Mouse (Mus musculus) embryo, embryonic 9.5 days (tissue): ENCODE results near the gene Maml3.

ENCODE experiments used
- DNase-seq: peaks from one replicate; pipeline ENCODE4 v3.0.0-alpha.2; 2017; ENCODE audit errors: extremely low spot score

Maml3 gene

DNA sequence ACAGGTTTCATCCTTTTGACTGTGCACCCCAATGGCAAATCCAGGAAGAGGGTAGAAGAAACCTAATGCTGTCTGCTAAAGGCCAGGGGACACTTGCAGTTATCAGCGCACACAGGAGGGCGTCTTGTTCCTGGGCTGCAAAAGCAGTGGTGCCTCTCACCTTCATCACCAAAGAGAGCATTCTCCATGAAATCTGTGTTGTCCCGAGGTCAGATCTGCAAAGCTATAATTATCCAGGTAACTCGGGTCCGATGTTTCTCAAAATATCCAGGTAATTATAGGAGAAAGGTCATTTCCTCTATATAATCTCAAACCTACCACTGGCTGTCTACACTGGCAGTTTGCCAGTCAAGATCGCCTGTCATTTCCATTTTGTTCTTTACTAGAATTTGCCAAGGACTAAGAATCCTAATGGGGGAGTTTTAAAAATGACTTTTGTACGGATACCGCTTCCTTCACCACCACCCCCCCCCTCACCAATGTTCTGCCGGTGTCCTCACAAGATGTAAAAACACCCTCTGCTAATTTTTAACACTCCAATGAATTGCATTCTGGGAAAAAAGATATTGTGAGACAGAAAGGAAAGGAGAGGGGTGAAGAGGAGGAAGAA, 98.0 kb downstream of the Maml3 start:
- no peak for DNase-seq

DNA sequence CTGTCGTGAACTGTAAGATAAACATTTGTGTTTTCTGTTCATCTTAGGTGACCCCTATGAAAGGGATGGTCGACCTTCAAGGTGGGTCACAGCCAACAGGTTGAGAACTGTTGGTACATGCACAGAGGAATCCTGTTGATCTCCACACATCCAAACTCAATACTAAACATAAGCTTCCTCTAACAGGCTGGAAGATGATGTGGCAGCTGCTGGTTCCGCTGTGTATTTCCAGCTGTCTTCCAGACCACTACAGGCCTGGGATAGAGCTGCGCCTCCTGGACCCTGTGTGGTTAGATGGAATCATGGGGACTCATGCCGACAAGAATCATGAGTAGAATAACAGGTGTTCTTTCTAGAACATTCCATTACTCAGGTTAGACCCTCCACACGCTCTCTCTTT, 101.2 kb downstream of the Maml3 start:
- DNase-seq = no peak

DNA sequence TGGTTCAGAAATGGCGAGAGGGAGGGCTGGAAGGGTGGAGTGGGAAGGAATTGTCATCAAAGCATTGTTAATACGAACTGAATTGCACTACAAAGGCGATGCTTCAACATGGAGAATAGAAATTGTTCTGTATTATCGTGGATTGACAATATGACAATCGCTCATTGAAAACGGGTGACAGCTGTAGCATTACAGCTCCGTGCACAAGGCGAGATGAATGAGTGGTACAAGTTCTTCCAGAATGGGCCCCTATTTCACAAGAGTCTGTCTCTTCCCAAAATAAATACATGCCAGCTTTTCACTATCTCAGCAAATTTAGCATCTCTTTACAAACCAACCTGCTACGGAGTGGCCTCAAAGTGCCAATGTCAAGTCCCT, 103.4 kb downstream of the Maml3 start:
- DNase-seq = no peak

DNA sequence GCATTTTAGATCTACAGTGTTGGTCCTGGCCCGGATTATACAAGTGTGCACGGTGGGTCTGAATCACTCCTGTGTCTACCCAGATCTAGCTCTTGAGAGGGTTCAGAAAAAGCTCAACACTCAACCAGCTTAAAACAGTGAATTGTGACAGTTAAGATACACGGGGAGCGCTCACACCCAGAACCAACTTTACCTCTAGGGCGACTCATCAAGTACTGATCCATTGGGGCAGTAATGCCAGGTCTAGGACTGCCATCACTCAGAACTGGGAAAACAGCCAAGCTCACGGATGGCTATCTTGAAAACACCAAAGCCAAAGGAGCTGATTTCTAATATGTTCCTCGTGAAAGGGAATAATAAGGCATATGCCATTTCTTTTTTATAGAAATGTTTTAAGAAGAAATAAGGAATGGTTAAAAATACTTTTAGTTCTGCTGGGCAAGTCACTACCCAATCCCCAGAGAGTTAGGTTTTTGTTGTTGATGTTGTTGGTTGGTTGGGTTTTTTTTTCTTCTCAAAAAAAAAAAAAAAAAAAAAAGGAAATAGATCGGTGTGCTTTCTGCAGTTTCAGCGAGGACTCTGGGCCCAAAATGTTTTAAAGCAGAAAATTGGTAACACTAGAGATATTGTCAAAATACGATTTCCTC, 103.9 kb downstream of the Maml3 start:
- DNase-seq = no peak

DNA sequence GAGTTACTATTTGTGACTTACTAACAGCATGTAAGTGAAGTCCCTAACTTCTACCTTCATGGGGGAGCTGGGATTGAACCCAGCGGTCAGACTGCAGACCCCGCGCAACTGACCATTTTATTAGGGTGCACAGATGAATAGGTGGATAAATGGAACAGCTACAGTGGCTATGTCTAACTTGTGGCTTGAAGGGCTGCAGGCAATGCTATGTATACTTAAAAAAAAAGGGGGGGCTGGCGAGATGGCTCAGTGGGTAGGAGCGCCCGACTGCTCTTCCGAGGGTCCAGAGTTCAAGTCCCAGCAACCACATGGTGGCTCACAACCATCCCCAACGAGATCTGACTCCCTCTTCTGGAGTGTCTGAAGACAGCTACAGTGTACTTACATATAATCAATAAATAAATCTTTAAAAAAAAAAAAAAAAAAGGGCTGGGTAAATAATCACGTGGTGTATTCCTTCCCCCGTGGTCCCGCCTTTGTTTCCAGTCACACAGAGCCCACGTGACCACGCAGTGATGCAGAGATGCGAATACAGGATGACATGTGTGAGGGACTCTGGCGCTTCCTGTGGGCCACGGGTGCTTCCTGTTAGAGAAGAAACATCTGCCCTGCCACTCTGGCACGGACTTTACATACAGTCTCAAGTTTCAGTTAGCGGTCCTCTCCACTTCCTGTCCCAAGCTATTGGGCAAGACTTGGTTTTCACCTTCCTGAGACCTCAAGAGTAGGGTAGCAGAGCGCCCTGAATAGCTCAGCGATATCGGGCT, 105.0 kb downstream of the Maml3 start:
- DNase-seq = no peak

DNA sequence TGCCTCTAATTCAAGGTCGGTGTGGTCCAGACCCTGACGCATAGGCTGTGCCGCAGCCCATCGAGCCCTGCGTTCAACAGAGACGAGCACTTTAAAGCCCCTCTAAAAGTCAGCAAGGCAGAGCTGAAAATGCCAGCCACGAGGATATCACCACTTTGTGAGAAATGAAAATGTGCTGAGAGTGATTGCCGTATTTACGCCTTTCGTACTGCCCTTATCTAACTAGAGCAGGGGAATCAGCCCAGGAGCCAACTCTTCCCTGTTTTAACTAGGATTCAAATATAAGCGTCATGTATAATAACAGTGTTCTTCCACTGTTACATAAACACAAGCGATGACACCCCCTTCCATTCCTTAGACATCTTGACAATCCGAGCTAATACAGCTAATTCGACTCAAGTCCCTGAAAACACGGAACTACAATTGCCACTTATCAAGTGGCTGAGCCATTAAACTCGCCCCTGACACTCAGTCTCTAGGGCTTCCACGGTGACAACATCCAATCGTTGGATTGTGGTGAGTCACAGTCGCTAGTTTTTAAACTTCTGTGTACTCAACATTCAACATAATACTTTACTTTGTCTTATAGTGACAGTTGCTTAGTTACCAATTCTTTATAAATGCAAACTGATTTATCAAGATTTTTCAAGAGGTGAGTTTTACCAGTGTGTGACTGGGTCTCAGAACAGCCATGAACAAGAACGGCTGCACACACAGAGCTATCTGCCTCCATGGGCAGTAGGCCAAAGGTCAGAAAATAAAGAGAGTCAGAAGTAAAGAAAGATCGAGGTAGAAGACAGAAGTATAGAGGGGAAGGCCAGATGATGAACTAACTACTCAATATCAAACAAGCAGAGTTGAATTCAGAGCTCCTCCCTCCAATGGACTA, 106.1 kb downstream of the Maml3 start:
- no peak for DNase-seq

DNA sequence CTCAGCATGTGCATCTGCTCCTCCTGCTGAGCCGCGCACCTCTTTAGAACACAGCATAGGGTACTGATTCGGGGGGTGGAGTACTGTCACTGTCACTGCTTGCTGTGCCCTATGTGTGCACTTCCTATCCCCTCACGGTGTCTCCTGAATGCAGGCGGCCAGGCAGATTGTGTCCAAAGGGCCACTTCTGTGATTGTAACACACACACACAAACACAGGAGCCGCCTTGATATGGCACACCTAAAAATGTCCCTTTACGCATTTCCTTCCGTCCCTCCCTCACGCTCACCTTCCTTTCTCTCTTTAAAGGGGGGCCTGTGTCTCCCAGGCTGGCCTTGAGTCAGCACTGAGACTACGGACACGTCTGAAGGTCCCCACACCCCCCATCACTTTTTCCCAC, 107.3 kb downstream of the Maml3 start:
- no peak for DNase-seq

DNA sequence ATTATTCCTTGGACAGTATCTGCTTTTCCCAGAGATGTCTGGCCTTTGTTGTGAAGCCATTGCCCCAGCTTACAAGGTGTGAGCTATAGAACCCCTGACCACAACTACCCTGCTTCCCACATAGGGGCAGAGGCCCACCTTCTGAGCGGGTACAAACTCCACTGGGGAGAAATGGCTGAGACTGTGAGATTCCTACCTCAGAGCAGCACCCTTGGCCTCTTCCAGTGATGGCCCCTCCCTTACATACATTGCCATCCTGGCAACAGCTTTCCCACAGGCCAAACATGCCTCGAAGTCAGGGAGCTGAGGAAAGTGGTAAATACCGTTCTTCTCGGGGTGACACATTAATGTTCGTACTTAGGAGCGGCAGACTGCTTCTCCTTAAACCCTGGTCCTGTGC, 118.4 kb downstream of the Maml3 start:
- no peak for DNase-seq

DNA sequence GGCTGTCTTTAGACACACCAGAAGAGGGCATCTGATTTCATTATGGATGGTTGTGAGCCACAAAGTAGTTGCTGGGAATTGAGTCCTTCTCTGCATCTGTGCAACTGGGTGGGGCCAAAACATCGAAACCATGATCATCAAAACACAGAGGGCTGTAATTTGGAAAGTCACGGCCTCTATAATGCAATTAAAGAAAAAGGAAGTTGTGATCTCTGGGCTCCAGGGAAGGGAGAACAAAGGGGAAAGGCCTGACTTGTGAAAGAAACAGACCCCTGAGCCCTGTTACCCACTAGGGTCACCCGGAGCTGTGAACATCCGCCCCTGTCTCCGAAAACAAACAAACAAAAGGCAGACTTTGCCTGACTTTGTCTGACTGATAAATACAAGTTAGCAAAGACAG, 123.4 kb downstream of the Maml3 start:
- DNase-seq = no peak

DNA sequence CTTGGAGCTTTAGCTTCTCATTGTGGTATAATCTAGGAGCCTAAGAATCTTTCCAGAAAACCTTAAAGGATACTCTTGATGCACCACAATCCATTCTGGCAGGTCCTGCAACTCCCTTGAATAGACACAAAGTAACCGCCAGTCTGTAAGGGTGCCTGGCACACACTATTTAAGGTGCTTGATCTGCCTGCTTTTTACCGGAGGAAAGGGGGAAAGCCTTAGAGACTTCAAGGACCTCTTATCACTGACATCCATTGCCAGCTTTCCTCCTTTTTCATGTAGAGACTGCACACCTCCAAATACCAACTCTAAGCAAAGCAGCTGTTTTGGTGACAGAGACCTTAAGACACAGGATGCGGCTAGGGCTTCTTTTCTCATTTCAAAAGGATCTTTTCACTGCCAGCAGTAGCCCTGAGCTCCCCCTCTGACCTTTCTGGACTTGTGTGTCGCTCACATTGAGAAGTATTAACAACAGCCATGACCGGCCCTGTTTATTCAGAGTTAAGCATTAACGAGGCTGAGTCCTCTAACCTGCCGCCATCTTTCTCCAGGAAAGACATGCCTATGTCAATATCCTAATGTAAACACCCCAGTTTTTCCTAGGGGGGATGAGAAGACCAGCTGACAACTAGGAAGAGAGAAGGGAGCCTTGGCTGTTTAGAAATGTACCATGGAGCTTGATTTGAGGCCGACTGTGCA, 127.1 kb downstream of the Maml3 start:
- DNase-seq = no peak

DNA sequence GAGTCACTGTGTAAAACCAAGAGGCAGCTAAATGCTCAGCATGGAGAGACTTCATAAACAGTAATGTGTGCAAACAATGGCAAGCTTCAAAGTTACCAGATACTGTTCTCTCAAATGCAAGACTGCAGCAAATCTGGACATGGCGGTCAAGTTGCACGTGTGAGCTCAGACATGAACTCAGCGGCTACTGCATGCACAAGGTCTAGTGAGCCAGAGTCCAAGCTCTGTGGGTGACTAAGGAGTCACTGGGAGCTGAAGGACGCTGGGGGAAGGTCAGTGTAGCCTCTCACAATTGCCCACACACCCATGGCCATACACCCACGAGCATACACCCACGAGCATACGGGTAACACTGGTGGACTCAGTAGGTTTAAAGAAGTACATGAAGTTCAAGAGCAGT, 130.3 kb downstream of the Maml3 start:
- no peak for DNase-seq

DNA sequence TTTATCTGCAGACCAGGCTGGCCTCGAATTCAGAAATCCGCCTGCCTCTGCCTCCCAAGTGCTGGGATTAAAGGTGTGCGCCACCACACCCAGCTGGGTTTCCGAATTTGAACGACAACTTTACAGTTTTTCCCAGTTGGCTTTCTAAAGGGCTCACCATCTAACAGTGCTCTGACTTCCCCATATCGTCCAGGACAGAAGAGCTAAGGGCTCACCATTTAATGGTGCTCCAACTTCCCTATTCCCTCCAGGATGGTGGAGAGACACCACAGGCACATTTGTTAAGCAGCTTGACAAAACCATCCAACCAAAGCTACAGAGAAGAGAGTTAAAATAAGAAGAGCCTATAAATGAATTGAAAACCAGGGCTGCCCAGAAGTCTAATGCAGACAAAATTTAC, 130.7 kb downstream of the Maml3 start:
- no peak for DNase-seq

DNA sequence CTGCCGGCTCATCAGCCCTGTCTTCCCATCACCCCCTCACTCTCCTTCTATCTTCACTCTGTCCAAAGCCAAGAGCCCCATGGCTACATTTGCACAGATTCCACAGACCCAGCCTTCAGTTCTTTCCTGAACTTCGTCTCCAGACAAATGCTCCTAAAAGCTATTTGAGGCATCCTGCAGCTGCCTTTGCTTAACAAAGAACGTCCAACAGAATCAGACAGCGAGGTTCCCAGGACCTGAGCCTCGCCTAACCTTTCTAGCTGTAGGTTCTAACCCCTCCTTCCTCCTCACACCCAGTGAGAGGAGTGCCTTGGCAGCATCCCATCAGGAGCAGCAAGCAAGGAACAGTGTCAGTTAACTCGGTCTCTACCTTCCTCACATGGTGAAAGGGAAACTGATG, 132.3 kb downstream of the Maml3 start:
- no peak for DNase-seq

DNA sequence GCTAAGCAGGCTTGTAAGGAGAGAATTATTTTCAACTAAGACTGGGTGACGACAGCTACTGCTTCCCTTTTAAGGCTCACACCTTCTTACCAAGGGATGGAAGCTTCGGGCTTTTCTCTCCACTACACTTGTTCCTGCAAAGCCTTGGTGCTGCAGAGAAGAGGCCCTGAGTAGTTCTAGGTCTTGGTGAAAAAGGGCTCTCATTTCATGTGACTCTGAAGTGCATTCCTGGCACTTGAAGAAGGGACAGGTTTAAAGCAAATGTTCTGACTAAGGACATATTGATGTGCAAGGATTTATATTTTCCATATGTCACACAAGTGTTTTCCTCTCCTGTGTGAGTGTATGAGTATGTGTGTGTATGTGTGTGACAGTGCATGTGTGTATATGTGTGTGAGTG, 134.4 kb downstream of the Maml3 start:
- DNase-seq = no peak

DNA sequence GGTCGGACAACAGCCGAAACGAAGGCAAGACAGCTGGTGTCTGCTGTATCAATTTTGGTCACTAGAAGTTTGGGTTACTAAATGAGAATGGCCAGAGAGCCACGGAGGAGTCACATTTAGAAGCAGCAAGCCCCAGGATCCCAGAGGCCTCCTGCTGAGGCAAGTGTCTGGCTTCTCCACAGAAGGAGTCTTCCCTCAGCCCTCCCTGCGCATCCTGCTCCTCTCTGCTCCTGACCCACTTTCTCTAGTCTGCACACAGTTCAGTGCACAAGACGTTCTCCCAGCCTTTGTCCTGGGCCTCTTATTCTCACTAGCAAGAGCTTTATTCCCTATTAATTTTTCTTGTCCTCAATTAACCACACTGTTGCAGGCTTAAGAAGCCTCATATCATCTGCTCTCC, 135.4 kb downstream of the Maml3 start:
- no peak for DNase-seq

DNA sequence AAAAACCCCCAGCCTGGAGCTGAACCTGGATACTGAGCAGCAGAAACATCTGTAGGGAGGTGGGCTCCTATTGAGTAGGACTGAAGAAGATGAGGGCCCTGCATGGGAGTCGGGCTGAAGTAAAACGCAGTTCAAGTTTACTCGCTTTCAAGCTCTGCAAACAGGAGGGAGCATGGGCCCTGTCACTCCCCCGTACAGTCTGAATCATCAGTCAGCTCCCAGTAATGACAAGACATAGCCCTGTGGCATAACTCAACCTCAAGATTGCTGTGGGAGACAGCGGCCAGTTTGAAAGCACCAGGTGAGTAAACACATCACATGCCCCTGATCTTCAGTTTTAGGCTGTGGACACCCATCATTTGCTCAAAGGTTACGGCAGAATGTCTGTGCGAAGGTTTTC, 139.0 kb downstream of the Maml3 start:
- DNase-seq = no peak

DNA sequence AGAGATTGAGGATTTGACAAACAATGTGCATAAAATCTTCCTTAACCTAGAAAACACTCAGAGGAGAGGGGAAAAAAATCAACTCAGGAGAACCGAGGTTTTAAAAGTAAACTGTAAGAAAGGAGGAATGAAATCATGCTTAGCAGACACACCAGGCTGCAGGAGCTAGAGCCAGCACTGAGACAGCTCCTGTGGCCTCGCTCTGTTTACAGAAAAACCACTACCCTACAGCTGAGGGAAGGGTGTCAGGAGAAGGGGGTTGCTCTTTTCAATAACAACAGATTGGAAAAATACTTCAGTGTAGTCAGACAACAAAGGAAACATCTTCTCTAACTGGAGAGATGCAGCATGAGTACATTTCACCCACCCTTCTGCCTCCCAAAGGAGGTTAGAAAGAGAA, 139.4 kb downstream of the Maml3 start:
- no peak for DNase-seq

DNA sequence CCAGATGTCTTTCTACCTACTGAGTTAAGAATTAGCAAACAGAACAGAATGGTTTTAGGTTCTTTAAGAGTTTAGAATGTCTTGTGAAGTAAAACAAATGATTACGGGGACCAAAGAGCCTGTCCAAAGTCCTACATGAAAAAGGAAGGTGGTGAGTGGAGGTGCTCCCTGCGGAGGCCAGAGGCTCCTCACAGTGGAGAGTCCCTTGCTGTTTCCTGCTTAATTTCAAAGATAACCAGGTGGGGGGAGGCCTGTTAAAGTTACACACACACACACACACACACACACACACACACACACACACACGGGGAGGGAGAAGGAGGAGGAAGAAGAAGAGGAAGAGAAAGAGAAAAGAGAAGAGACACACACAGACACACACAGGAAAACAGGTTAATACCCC, 139.9 kb downstream of the Maml3 start:
- no peak for DNase-seq

DNA sequence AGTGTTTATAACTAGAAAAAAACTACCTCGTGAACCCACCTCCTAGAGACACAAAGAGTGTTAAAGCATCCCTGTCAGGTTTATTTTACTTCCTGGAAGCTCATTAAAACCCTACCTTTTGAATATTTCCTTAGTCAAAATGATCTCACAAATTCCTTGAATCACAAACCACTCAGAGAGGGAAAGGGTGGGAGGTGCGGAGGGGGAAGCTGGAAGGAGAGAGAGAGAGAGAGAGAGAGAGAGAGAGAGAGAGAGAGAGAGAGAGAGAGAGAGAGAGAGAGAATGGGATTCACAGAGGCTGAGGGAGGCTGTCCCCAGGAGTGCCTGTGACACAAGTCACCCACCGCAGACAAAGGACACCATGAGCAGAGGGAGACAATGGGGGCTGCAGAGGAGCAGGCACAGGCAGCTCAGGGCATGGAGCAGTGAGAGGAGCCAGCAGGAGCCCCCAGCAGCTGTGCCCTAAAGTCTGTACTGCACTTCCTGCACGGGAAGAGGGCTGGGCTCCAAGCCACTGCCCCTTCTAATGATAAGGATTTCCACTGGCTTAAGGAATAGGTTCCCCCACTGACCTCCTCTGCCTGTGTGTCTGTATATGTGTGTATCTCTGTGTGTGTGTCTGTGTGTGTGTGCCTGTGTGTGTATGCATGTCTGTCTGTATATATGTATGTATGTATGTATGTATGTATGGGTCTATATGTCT, 140.8 kb downstream of the Maml3 start:
- DNase-seq = peak; percentile 41

DNA sequence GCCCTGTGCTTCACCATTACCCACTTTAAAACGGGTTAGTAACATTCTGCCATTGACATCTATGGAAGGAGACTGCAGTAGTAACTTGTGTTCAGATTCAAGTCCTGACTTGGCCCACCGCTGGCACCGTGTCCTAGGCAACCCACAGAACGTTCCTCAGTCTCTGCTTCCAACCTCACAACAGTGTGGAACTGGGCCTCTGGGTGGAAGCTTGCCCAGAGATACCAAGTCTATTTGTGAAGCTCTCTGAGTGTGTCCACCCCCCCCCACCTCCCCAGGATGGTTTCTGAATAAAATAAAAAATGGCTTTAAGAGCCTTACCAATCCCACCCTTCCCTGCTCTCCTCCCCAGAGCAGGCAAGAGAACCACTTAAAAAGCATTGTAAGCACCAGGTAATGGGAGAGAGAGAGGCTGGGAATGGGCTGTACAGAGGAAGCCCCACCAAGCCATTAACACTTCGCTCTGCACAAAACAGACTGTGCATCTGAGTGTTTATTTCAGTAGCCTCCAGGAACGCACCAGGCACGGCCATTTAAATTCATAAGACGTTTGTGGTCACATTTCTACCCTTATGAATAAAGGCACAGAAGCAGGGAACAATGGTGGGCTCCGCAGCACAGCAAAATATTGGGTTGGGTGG, 141.6 kb downstream of the Maml3 start:
- DNase-seq = no peak

DNA sequence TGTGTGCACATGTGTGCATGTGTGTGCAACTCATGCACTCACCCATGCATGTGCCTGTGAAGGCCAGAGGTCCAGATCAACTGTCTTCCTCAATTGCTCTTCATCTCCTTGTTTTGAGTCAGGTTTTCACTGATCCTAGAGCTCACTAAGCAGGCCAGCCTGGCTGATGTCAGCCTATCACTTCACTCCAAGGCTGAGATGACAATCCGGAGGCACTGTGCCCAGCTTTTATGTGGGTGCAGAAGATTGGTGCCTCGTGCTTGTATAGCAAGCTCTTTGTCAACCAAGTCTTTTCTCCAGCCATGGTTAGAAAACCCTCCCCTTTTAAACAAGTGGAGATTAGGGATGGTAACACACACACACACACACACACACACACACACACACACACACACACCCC, 146.1 kb downstream of the Maml3 start:
- DNase-seq = no peak
